Mouse (Mus musculus) heart, embryonic 16.5 days (tissue): ENCODE data around the gene Agbl5. TPM values are rescaled to one million over a fixed set of nuclear protein-coding genes. Genes with fewer than 3 reads are reported as not detected.
A peak's percentile ranks its signal among the peaks of the same experiment; 100 is the strongest.

Source experiments
- ATAC-seq: fragments of 200-750 bp; cut with Nextera tagmentation; replicated peaks from 2 replicates; pipeline ENCODE4 v1.8.0; 2017; ENCODE audit warnings: moderate number of reproducible peaks; ENCODE audit not compliant: insufficient read depth, low FRiP score; ENCODE audit errors: extremely low read depth
- H3K27ac ChIP-seq: fragments of 300-500 bp; sonication (generic); 2 replicates; pipeline ENCODE4 v1.5.1; 2014; ENCODE audit warnings: mild to moderate bottlenecking, low read length, control low read depth, moderate library complexity
- H3K27me3 ChIP-seq: fragments of 300-500 bp; sonication (generic); 2 replicates; pipeline ENCODE4 v1.6.1; 2014; ENCODE audit warnings: low read length, mixed read lengths; ENCODE audit not compliant: control insufficient read depth, insufficient read depth
- H3K36me3 ChIP-seq: fragments of 300-500 bp; sonication (generic); 2 replicates; pipeline ENCODE4 v1.6.1; 2014; ENCODE audit not compliant: control insufficient read depth, insufficient read depth
- H3K4me1 ChIP-seq: fragments of 300-500 bp; sonication (generic); 2 replicates; pipeline ENCODE4 v1.6.1; 2014; ENCODE audit warnings: low read length, mixed read lengths; ENCODE audit not compliant: control insufficient read depth, insufficient read depth
- H3K4me2 ChIP-seq: fragments of 300-500 bp; sonication (generic); 2 replicates; pipeline ENCODE4 v1.6.1; 2014; ENCODE audit warnings: low read depth, mild to moderate bottlenecking, control low read depth, low read length
- H3K4me3 ChIP-seq: fragments of 300-500 bp; sonication (generic); 2 replicates; pipeline ENCODE4 v1.5.1; 2014; ENCODE audit warnings: mild to moderate bottlenecking, control low read depth, low read length
- H3K9ac ChIP-seq: fragments of 300-500 bp; sonication (generic); 2 replicates; pipeline ENCODE4 v1.6.1; 2014; ENCODE audit warnings: low read length, control low read depth
- H3K9me3 ChIP-seq: fragments of 300-500 bp; sonication (generic); replicated peaks from 2 replicates; pipeline ENCODE4 v1.6.1; 2016; ENCODE audit warnings: low read length; ENCODE audit not compliant: control insufficient read depth
- WGBS: fragments of 180-500 bp; shearing (Covaris S2); extraction: QIAGEN DNeasy Blood & Tissue Kit; methylation state at CpG from one replicate; pipeline ENCODE4 v1.1.7; 2014; 5-methylcytosine and 5-hydroxymethylcytosine counted together
- polyA plus RNA-seq: library from polyadenylated mRNA; unstranded; fragments of >200 nt; fragmentation: Nextera tagmentation; extraction: Ambion mirVana; gene quantifications from 2 replicates; pipeline ENCODE4 v1.2.1, GENCODE M21; 2015

Gene Agbl5
- polyA plus RNA-seq, 1 experiment from 2014 or later, result 10.8 TPM

DNA sequence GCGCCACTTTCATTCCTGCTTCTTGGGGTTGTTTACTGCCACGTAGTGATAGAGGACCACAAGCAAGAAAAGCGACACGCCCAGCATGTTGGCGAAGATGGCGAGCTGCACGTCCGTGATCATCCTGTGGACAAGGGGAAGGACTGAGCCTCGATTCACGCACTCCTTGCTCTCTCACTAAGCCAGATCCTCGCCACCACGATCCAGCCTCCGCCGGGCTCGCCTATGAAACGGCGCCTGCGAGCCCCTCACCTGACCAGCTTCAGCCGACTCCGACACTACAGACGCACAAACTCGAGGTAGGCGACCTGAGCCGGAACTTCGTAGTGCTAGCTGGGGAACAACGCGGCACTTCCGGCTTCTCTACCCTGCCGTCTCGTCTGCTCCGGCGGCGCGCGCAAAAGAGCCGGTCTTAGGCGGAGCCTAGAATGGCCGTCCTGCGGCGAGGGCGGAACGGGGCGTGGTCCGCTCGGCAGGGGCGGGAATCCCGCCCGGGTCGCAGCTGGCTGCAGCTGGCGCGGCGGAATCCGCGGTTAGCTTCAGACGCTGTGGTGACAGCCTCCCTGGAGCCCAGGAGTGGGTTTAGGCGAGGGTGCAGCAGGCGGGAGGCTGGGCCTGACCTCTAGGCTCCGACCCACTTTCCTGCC is 19.0 kb downstream of the Agbl5 start, which contains the start of gene Ost4:
Gene Ost4, minus strand, starts transcription at position 376 of the 647 bp plus-strand sequence.
- peak within 1 kb of the TSS; percentile 86 for H3K4me3 ChIP-seq
- H3K27ac ChIP-seq, result peak within 1 kb of the TSS; percentile 93
- H3K4me2 ChIP-seq, result peak within 1 kb of the TSS; percentile 96
- H3K27me3 ChIP-seq, result no peaks in the 10 kb centered on the region
- H3K36me3 ChIP-seq, result peaks cover 18% of the 10 kb centered on the region
- peak; percentile 91 for ATAC-seq
- H3K9ac ChIP-seq, result peak within 1 kb of the TSS; percentile 85
- WGBS, result under 1% methylated on average over 58 of the region's 58 CpGs
- H3K4me1 ChIP-seq, result peaks cover 48% of the 10 kb centered on the region
- H3K9me3 ChIP-seq, result no peaks in the 10 kb centered on the region

DNA sequence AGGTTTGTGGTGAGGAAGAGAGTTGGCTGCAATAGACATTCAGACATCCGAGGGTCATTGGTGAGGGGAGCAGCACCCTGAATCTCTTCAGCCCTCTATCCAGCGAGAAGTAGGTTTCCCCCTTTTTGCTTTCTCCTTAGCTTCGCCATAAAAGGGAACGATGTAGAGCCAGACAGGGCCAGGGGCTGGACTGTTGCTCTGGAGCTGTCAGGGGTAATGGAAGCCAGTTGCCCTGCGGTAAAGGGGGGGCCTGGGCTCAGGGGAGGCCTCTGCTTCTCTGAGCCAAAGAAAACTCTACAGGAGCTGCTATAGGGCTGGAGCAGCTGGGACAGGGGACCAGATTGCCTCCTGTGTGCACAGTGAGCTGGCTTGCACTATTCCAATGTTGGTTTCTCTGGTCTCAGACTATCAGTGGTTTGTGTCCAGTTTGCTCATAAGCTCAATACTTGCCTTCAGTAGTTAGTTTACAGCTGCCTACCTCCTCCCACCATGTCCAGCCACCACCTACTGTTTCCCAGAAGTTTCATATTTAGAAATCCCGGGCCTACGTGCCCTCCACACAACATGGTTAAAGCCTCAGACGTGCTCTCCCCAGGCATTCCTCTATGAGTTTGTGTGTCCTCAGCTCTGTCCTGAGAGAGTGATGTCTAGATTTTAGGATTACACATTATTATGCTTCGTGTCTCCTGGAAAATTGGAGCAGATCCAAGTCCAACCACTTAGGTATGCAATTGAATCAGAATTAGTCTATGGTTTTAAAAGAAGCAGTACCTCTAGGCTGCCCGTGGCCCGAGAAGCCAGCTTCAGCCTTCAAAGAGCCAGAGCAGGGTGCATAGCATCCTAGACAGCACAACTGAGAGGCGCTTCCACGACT is 20.2 kb downstream of the Agbl5 start:
- Histone ChIP-seq H3K27me3 (no peaks in the 10 kb centered on the region), H3K4me1 (peaks cover 57% of the 10 kb centered on the region), H3K9ac (peak overlapping the region; percentile 85; the same call in 1 of the 2 replicates), H3K4me2 (peak overlapping the region; percentile 96), H3K9me3 (no peaks in the 10 kb centered on the region), H3K4me3 (peak overlapping the region; percentile 86), H3K27ac (peak overlapping the region; percentile 93), H3K36me3 (peaks cover 17% of the 10 kb centered on the region)
- 25% methylated on average over 13 of the region's 13 CpGs for WGBS
- ATAC-seq, result peak; percentile 51

DNA sequence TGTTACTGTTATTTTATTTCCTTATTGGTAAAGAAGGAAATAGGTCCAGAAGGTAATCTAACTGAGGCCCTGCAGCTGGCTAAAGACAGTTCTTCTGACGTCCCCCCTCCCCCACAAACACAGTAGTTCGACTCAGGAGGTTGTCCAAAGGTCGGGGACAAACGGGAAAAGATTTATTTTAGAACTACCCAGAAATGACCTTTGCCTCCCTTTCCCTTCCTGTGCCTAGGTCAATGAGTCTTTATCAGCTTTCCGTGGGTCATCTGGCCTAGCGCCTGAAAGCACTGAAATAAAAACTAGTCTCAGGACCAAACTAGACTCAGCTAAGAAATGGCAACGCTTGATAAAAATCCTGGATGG is 20.8 kb downstream of the Agbl5 start:
- 25% methylated on average over 7 of the region's 7 CpGs for WGBS
- H3K27me3 ChIP-seq, result no peaks in the 10 kb centered on the region
- H3K9me3 ChIP-seq, result no peaks in the 10 kb centered on the region
- H3K4me2 ChIP-seq, result peak overlapping the region; percentile 14; the same call in 1 of the 2 replicates
- no peak overlapping the region for H3K4me3 ChIP-seq
- peak overlapping the region; percentile 93 for H3K27ac ChIP-seq
- no peak overlapping the region for H3K9ac ChIP-seq
- peaks cover 11% of the 10 kb centered on the region for H3K36me3 ChIP-seq
- no peak for ATAC-seq
- peaks cover 57% of the 10 kb centered on the region for H3K4me1 ChIP-seq

DNA sequence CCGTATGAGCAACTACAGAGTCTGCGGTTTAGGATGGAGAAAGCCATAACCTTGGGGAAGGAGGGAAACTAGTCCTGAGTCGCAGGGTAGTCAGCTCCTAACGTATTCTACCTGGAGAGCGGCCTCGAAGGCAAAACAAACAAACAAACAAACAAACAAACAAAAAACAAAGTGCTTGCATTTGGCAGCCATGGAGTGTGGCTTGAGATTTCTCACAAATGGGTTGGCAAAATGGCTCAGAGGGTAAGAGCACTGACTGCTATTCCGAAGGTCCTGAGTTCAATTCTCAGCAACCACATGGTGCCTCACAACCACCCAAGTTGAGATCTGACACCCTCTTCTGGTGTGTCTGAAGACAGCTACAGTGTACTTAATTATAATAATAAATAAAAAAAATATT is 21.4 kb downstream of the Agbl5 start:
- no peak for ATAC-seq
- no peaks in the 10 kb centered on the region for H3K27me3 ChIP-seq
- no peaks in the 10 kb centered on the region for H3K9me3 ChIP-seq
- H3K4me3 ChIP-seq, result no peak overlapping the region
- no peak overlapping the region for H3K9ac ChIP-seq
- peaks cover 5% of the 10 kb centered on the region for H3K36me3 ChIP-seq
- H3K4me1 ChIP-seq, result peaks cover 57% of the 10 kb centered on the region
- 81% methylated on average over 7 of the region's 7 CpGs for WGBS
- H3K4me2 ChIP-seq, result no peak overlapping the region
- peak overlapping the region; percentile 93 for H3K27ac ChIP-seq

DNA sequence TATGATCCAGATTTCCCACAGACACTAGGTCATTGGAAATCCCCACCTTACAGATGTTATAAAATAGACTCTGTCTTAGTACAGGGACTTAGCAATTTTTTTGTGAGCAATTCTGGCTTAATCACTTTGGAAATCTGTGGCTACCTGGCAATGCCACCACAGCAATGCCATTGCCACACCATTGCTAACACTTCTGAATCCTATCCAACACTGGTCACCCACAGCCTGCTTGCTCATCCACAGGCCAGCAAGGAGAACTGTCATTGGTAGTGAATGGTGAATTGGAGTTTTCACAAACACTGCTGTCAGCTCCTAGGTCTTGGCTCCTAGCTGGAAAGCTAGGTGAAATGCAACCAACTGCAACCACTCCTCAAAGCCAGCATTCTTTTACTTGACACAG is 22.0 kb downstream of the Agbl5 start:
- H3K9ac ChIP-seq, result no peak overlapping the region
- no peaks in the 10 kb centered on the region for H3K27me3 ChIP-seq
- no peak overlapping the region for H3K27ac ChIP-seq
- no peak overlapping the region for H3K4me2 ChIP-seq
- no peak for ATAC-seq
- H3K4me1 ChIP-seq, result peaks cover 54% of the 10 kb centered on the region
- H3K9me3 ChIP-seq, result no peaks in the 10 kb centered on the region
- no peak overlapping the region for H3K4me3 ChIP-seq
- no peaks in the 10 kb centered on the region for H3K36me3 ChIP-seq

DNA sequence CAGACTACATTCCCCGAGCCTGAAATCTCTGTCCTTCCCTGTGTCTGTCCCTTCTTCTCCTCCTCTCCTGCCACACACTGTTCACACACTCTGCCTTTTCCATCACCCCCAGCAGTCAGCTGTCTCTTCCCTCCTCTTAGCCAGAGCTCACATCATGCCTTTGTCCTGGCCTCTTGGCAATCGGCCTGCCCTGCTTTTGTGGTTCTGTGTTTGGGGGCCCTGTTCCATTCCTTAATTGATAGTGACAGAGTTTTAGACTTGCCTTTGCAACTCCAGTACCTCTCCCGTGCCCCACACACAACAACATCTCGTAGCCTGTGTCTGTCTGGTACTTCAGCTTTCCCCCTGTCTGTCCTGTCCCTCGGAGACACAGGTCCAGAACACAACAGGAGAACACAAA is 23.7 kb downstream of the Agbl5 start:
- H3K4me2 ChIP-seq, result no peak overlapping the region
- 44% methylated on average over 5 of the region's 5 CpGs for WGBS
- H3K9me3 ChIP-seq, result no peaks in the 10 kb centered on the region
- no peak overlapping the region for H3K9ac ChIP-seq
- no peak overlapping the region for H3K4me3 ChIP-seq
- H3K4me1 ChIP-seq, result peaks cover 51% of the 10 kb centered on the region
- H3K27me3 ChIP-seq, result no peaks in the 10 kb centered on the region
- no peaks in the 10 kb centered on the region for H3K36me3 ChIP-seq
- ATAC-seq, result no peak
- peak overlapping the region; percentile 96 for H3K27ac ChIP-seq

DNA sequence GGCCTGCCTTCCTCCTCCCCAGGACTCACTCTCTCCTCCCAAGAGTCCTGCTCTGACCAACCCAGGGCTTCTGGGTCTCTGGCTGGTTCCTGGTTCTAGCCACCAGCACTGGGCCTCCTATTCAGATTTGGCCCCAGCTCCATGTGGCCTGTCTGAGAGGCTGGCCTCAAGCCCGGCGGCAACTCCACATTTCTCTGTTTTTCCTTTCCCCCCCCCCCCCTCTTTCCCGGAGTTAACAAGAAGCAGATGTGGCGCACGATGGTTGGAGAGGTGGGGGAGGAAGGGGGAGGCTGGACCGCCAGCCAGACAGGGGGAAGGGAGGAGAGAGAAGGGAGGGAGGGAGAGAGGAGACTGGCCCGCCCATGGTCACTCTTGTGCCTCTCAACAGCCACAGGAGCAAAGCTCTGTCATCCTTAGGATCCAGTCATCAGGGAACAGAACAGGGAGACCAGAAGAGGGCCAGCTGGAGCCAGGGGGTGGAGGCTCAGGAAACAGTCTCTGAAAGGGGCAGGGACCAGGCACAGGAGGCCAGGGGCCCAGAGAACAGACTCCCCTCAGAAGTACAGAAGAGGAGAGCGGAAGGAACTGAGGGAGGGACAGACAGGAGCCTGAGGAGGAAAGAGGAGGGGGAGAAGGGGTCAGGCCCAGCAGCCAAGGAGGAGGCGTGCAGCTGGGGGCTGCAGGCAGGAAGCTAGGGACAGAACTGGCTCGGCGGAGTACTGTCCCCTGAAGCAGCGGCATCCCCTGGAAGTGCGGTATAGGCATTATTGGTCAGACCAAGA is 24.8 kb downstream of the Agbl5 start, which contains the start of gene Emilin1:
Gene Emilin1, plus strand, starts transcription at position 343 of the 782 bp plus-strand sequence.
- Histone ChIP-seq H3K9ac (peak within 1 kb of the TSS; percentile 78), H3K4me3 (peak within 1 kb of the TSS; percentile 59), H3K27ac (peak within 1 kb of the TSS; percentile 96), H3K4me2 (peak within 1 kb of the TSS; percentile 73), H3K36me3 (no peaks in the 10 kb centered on the region; the same call in 1 of the 2 replicates), H3K4me1 (peaks cover 47% of the 10 kb centered on the region), H3K9me3 (no peaks in the 10 kb centered on the region), H3K27me3 (no peaks in the 10 kb centered on the region)
- ATAC-seq, result peak; percentile 67
- 24% methylated on average over 12 of the region's 13 CpGs for WGBS

DNA sequence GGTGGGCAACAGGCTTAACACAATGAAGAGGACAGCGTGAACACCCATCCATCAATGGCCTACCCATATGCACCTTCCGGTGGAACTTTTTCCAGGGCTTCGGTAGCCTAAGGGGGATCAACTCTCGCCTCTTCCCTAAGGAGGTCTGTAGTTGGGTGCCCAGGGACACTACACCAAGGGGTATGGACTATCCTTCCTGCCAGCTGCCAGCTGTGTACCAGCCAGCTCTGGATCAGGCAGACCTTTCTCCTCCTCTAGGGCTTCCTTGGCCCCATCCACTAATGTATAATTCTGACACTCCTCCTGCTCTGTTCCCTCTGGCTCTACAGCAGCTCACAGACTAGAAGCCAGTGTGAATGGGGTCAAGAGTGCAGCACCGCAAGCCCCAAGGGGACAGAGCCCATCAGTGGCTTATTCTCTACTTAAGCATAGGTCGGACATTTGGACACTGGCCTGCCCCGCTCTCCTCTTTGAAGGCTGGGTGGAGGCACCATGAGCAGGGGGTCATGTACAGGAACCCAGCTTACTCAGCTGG is 25.7 kb downstream of the Agbl5 start:
- WGBS, result 48% methylated on average over 7 of the region's 7 CpGs
- ATAC-seq, result no peak
- peaks cover 38% of the 10 kb centered on the region for H3K4me1 ChIP-seq

More for the DNA sequence above, 25.7 kb downstream of the Agbl5 start:
- Histone ChIP-seq H3K27ac (peak overlapping the region; percentile 96), H3K9ac (peak overlapping the region; percentile 78), H3K36me3 (peaks cover 4% of the 10 kb centered on the region), H3K4me2 (peak overlapping the region; percentile 73), H3K4me3 (peak overlapping the region; percentile 59), H3K27me3 (no peaks in the 10 kb centered on the region), H3K9me3 (no peaks in the 10 kb centered on the region)
